Mouse (Mus musculus) G1E-ER4 (cell line): Measurements from ENCODE around the gene Pnpo. TPM values are rescaled to one million over a fixed set of nuclear protein-coding genes. Genes with fewer than 3 reads are reported as not detected.

Experiments
- GATA1 ChIP-seq: IDR thresholded peaks from one replicate; pipeline ENCODE4 v1.8.0; 2012; ENCODE audit warnings: low read length, inconsistent platforms
- polyA plus RNA-seq: library from polyadenylated mRNA; stranded (reverse); fragments of >175 nt; gene quantifications from 2 replicates; pipeline ENCODE4 v1.2.3, GENCODE M21; 2012

Gene Pnpo
- polyA plus RNA-seq, 1 experiment, result 42.4 TPM

GRCm38 (mm10) chr11:96906431-96907161, 37.2 kb downstream of the Pnpo start:
- TF ChIP-seq GATA1, result no peak

DNA sequence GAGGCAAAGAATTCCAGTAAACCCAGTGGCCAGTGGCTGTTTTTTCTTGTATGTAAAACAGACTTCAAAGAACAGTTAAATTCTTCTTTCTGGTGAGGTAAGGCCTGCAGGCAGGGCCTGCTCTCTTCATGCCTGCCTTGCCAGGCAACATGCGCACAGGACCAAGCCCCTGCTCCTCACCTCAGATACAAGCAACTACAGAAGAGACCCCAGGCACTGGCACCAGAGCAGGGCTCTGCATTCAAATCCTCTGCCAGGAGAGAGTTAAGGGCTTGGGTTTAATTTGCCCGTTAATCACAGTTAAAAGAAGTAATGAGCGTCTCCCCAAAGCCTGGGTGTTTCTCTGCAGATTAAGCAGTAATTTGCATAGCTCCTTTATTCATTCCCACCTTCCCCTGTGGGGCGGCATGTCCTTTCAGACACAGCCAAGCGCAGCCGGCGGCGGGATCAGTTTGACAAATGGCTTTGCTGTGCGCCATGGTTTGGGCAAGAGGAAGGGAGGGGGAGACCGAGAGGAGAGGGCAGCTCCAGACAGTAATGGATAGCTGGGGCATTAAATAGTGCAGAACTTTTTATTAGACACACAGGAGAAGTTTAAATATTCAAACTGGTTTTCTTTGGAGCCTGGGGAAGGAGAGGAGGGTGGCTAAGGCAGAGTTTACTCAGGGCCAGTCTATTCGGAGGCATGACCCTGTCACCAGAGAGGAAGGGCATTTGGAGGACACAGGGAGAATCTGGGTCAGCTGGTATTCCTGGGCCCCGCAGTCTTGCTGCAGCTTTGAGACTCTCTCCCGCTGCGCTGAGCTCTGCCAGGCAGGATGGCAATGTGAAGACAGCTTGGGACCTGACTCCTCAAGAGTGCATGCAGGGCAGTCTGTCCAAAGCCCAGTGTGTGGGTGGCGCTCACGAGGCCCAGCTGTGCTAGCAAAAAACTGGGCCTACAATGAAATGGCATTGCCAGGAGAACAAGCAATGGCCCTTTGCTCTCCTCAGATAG, 40.8 kb downstream of the Pnpo start:
- TF ChIP-seq GATA1, result no peak

DNA sequence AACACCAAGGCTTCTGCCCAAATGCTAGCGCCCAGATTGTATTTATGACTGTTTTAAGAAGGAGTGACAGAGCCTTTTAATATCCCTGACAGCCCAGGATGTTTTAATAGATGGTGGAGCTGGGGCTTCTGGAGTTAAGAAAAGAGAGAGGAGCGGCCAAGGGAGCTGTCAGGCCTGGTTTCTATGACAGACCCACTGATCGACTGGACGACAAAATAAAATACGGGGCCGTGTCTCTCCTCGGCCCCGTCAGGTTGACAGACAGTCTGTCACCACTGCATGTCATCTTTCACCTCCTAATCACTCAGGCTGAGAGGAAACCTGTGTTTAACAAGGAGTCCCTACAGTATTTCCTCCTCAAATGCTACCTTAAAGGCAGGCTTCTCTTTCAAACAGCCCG, 42.5 kb downstream of the Pnpo start:
- TF ChIP-seq GATA1, result no peak

GRCm38 (mm10) chr11:96899449-96900306, 44.1 kb downstream of the Pnpo start:
- no peak for TF ChIP-seq GATA1

DNA sequence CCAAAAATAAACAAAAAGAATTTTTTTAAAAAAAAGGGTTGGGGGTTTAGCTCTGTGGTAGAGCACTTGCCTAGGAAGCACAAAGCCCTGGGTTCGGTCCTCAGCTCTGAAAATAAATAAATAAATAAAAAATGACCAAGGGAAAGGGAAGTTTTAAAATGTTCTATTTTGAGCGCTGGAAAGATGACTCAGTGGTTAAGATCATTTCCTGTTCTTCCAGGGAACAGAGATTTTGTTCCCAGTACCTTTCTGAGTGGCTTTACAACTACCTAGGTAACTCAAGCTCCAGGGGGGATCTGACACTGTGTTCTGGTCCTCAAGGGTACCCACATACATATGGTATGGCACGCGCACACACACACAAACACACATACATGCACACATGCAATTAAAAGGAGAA, 47.9 kb downstream of the Pnpo start:
- no peak for TF ChIP-seq GATA1

DNA sequence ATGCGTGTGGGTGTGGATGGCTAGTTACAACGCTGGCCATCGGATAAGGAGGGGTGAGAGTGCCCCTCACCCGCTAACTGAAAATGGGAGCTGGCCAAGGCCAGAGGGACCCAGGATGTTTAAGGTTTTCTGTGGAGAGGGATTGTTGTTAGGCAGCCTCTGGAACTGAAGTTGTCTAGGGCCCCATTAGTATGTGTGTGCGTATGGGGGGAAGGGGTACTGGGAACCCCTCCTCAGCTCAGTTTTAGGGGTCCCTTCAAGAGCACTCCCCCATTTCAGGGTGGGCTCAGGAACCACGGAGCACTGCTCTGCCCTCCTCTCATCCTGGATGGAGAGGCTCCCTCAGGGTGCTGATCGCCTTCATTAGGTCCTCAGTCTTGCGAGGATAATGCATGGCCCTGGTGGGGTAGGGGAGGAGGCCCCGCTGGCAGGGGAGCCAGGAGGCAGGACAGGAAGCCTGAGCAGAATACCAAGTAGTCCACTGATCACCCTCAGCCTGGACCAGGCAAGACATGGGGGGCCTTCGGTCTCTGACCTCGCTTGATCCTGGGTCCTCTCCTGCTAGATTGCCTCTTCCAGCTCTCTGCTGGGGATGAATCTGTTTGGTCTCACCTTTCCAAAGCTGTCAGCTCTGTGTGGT, 50.5 kb downstream of the Pnpo start:
- TF ChIP-seq GATA1, result no peak

DNA sequence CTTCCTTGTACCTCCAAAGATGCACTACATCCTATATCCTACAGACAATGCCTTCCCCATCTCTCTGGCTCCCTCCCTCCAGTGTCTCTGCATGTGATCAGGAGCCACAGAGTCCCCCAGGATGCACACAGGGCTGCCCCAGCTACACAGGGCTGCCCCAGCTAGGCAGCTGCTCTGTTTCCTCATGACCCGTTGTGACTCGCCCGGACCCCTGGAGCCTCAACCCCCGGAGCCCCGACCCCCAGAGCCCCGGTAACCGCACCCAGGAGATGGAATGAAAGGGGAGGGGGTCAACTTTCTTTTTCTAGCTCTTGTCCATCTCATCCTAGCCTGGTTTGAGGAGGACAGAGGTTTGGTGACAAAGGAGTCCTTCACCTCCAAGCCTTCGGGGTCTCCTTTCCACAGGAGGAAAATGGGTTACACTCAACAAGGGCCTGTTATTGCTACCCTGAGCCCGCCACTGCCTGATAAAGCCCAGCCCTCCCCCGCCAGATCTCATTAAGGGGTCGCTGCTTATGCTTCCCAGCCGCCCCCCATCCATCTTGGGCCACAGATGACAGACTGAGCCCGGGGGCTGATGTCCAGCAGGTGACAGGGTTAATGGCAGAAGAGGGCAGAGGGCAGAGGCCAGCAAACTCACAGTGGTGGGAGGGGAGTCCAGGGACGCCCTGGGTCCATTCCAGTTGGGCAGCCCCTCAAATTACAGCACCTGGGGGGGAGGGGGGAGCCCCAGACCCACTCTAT, 51.8 kb downstream of the Pnpo start:
- TF ChIP-seq GATA1, result no peak

Other genes with a start within 250 kb of the Pnpo start
- gene Snx11, start 166.4 kb downstream of the Pnpo start, polyA plus RNA-seq, result 8.7 and 9.9 TPM in 2 replicates
- 66.6 and 76.2 TPM in 2 replicates for gene Cbx1, start 154.9 kb downstream of the Pnpo start, polyA plus RNA-seq
- 30.2 and 46.4 TPM in 2 replicates for gene Nfe2l1, start 114.0 kb downstream of the Pnpo start, polyA plus RNA-seq
- gene Copz2, start 94.1 kb downstream of the Pnpo start, polyA plus RNA-seq, result 0.14 and 0.45 TPM in 2 replicates
- 59.7 and 66.3 TPM in 2 replicates for gene Cdk5rap3, start 27.5 kb downstream of the Pnpo start, polyA plus RNA-seq
- gene Prr15l, start 15.9 kb downstream of the Pnpo start, polyA plus RNA-seq, result 0.18 and 0.19 TPM in 2 replicates
- gene Sp2, start 39.0 kb upstream of the Pnpo start, polyA plus RNA-seq, result 46.1 and 55.9 TPM in 2 replicates
- not detected in 2 replicates for gene Sp6, start 69.4 kb upstream of the Pnpo start, polyA plus RNA-seq
- 13.6 and 15.6 TPM in 2 replicates for gene Scrn2, start 86.0 kb upstream of the Pnpo start, polyA plus RNA-seq
- 0.11 TPM in 1 of 2 replicates, not detected in the other for gene Lrrc46, start 97.4 kb upstream of the Pnpo start, polyA plus RNA-seq
- 58.9 and 112 TPM in 2 replicates for gene Mrpl10, start 97.6 kb upstream of the Pnpo start, polyA plus RNA-seq
- 23.7 and 28.9 TPM in 2 replicates for gene Osbpl7, start 106.6 kb upstream of the Pnpo start, polyA plus RNA-seq
- gene Tbx21, start 171.3 kb upstream of the Pnpo start, polyA plus RNA-seq, result not detected in 2 replicates
- gene Tbkbp1, start 207.5 kb upstream of the Pnpo start, polyA plus RNA-seq, result 0.10 and 0.22 TPM in 2 replicates
- gene Kpnb1, start 243.9 kb upstream of the Pnpo start, polyA plus RNA-seq, result 49.2 and 62.1 TPM in 2 replicates